Mouse (Mus musculus) spleen, postnatal 14 days (tissue): Measurements from ENCODE around the gene Ankrd11.
A peak's percentile ranks its signal among the peaks of the same experiment; 100 is the strongest.
"Not testable (repeated sequence)": the region's sequence is repeated elsewhere in the genome, so short reads cannot be mapped to it uniquely, and the experiment has no call there.

Experiments
- DNase-seq, 2 experiments: peaks; one replicate each; pipeline ENCODE4 v3.0.0; 2021 to 2022; ENCODE audit warnings: low spot score in 2 of 2

Ankrd11 gene

DNA sequence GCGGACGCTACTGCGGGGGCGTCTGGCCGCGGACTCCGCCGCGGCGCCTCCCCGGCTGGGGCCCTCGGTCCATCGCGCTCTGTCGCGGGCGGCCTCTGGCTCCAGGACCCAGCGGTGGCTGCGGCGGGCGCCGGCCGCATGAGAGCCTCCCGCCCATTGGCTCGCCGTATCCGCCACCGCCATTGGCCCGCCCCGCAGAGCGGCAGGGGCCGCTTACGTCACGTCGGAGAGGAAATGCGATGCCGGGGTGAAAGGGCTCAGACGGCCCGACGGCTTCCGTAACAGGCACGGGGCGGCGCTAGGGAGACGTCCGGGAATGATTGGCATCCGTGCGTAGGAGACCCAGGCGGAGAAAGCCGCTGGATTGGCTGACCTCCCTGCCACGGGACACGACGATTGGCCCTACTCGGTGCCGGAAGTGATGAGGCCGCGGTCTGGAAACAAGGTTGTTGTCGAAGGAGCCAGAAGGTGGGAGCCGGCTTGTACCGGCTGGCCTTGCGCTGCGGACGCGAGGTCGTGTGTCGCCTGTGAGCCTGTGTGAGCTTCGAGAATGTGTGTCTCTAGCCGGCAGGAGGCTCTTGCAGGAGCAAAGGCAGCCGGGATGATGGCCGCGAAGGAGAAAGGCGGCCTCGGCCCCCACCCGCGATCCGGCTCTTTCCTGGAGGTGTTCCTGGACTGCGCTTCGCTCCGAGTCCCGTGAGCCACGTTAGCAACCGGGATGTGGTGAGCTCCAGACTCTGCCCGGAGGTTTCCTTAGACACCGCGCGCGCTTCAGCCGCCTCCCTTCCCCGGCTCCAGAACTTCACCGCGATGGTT is at the start of gene Ankrd11:
TSS of gene Ankrd11 (minus strand) at position 120 of the 816 bp plus-strand sequence.
- peak; percentile 99 for DNase-seq

DNA sequence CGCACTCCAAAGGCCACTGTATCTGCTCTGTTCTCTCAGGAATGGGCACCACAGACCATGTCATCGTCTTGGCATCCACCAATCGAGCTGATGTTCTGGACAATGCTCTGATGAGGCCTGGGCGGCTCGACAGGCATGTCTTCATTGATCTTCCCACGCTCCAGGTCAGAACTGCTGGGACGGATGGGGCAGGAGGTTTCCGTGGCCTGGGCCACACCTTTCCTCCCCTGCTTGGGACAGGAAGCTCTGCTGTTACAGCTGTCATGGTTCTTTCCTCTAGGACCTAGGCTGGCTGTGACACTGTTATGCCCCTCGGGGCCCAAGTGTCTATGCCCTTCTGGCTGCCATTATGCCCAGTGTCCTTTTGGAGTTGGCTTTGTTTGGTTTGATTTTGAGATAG is 45.2 kb upstream of the Ankrd11 start:
- DNase-seq: no peak

DNA sequence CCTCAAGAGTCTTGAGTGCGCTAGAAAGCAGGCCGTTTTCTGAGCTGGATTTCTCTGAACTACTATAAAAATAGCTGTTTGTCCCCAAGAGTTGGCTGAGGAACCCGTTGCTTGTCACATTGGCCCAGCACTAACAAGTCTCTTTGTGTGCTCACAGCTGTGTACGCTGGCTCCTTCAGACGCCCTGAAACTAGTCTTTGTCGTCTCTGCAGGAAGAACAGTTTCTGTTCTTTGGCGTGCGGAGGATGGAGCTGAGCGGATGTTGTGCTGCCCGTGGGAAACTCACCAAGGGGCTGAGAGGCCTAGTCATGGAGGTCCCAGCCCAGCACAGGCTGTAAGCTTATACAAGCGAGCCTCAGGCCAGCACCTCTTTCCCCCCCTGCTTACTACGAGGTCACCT is 41.5 kb upstream of the Ankrd11 start:
- DNase-seq: no peak

DNA sequence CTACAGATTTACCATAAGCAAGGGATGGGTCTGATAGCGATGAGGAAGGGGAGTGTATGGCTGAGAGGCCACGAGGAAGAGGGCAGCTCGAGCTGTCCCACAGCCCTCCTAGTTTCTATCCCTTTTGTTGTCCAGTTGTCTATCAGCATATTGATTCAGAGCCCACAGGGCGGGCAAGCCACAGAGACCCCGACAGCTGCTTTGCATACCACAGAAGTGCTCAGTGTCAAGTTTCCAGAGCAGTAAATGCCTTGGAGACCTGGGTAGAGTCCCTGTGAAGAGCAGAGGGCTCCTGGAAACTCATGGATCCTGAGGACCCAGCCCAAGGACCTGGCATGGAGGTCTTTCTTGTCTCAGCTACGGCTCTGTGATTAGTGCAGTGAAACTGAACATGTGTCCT is 40.9 kb upstream of the Ankrd11 start:
- no peak for DNase-seq

DNA sequence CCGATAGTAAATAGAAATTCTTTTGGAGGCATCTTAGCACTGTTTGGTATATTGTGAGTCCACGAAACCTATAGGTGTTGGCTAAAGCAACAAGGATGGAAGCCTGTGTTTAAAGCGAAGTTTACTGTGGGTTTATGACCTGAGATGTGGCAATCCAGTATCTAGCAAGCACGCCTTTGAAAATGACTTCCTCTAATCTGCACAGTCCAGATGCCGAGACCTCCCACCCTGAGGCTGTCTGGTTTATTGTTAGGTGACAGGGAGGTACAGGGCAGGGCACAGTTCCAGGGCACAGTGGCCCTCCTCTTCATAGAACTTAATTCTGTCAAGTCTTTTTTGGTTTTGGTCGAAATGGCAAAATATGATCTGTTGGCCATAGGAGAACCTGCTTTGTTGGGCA is 35.1 kb upstream of the Ankrd11 start:
- DNase-seq: no peak

DNA sequence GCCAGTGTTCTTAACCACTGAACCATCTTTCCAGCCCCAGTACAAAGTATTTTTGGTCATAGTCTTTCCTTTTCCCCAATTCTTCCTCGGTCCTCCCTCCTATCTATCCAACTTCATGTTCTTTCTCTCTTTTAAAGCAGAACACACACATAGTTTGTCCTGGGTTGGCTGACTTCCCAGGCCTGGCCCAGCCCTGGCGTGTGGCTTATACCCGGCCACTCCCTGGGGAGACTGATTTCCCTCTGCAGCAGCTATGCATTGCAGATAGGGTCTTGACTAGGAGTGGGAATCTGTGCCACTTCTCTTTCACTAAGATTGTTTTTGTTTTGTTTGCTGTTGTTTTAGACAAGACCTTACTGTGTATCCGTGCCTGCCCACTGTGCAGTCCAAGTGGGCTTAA is 29.1 kb upstream of the Ankrd11 start:
- no peak for DNase-seq

DNA sequence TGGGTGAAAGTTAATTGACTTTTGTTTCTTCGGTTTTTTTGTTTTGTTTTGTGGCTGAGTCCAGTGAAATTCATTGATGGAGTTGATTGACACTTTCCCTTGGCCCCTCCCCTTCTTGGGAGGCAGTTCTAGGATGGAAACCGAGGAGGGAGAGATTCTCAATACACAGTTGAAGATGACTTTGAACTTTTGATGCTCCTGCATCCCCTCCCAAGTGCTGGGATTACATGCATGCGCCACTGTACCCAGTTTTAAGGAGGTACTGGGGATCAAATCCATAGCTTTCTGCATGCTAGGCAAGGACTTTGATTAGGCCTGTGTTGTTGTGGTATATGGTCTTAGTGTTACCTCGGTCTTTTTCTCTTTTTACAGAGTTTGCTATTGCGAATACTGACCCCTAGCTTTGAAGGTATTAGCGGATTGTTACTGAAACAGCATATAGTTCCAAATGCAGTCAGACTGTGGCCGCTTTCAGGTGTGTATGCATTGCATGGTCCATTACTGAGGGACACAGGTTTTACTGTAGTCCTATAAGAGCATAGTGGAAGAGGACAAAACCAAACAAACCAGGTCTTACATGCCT is 24.1 kb upstream of the Ankrd11 start:
- DNase-seq: no peak

DNA sequence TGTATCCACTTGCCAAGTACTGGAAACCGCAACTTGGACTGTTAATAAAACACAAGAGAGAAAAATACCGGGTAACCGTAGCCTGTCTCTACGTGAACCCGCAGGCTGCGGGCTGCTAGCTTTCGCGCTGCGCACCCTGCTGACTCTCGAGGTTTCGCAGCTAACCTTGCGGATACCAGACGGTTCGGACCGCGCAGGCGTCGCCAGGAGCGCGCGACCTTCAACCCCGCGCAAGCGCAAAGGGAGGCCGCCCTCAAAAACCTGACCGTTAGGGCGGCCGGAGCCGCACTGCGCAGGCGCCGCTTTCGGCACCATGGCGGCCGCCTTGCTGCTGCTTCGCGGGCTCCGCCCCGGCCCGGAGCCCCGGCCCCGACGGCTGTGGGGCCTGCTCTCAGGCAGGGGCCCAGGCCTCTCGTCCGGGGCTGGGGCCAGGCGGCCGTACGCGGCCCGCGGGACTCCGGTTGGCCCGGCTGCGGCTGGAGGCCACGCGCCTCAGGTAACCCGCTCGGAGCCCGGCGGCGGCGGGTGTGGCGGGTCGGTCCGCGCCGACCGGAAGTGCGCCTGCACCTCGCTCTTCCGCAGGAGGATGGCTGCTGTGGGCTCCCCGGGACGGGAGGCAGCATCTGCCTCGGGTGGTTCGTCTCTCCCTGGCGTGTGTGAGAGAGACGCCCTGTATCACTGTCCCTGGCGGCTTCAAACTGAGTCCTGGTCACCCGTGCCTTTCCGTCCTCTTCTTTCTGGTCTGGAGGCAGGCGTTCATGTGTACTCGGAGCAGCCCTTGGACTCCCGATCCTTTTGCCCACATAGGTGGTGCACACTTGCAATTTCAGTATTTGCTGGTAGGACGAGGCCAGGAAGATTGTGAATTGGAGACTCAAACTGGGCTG is 23.4 kb upstream of the Ankrd11 start:
- DNase-seq: peak; percentile 92 to 93

DNA sequence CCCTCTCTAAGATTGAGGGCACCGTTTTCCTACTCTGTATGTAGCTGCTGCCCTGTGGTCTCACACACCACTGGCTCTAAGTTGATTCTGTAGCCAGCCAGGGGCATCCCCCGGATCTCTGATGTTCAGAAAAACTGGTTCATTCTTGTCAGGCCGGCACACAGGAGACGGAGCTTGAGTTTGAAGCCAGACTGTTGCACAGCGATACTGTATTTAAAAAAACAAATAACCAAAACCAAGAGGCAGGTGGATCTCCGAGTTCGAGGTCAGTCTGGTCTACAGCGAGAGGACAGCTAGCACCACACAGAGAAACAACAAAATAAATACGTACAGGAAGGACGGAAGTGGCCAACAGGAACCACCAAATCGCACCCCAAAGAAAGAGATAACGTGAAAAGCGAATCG is 22.7 kb upstream of the Ankrd11 start:
- peak in 1 of 2 experiments; percentile 19 for DNase-seq

DNA sequence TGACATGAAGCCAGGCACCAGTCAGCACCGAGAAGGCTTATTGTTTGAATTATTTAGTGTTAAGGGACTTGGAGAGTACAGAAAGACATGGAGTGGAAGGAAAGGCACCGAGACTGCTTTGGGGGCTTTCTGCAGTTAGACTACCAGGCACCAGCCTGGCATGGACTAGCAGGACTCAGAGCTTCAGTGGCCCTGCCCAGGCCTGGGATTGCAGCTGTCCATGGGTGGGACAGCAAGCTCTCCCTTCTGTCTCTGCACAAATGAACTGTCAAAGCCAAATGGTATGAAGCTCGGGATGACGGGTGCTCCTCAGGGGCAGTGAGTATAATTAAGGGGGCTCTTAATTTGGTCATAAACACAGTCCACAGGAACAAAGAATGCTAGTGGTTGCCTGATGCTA is 22.0 kb upstream of the Ankrd11 start:
- no peak for DNase-seq

DNA sequence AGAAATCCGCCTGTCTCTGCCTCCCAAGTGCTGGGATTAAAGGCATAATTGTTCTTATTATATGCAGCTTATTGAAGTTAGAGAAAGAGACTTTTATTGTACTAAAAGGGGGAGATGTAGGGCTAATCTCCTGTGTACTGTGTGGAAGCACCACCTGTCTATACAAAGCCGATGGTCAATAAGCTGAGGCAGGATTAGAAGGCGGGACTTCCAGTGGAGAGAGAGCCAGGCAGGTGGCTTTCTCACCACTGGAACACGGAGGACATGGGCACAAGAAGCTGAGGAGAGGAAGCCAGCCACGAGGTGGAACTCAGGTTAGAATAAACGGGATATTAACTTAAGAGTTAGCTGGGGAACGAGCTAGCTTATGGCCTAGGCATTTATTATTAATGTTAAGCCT is 20.6 kb upstream of the Ankrd11 start, which contains the start of gene Spg7:
TSS of gene Spg7 (plus strand) at position 222 of the 400 bp plus-strand sequence.
- DNase-seq: no peak

DNA sequence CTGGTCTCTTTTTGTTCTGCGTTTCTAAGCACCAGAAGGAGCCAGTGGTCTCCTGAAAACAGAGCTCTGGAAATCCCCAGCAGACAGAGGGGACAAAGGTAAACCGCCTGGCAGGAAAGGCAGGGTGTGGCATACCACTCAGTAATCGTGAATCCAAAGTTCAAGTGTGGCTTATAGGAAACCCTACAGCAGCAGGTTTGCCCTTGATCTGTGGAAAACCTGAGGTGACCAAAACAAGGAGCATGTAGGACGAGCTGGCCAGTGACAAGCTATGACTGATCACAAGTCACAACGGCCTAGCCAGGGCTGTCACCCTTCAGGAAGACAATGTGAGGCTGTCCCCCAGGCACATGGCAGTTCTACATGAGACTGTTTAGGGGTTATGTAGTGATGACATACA is 9.4 kb upstream of the Ankrd11 start:
- DNase-seq: no peak

DNA sequence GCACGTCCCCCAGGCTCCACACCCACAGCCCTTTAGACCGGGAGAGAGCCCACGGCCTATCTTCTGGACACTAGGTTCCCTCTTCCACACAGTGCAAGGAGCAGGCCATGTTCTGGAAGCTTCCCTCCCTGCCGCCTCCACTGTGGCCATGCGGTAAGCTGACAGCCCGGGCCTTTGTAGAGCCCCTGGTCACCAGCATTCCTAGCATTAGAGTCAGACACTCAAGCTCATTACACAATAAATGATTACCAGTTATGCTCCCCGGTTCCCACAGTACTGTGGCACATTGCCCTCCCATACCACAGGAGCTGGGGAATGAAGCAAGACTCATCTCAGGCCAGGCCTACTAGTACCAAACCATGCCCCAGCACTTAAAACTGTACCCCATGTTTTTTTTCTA is 6.3 kb upstream of the Ankrd11 start:
- DNase-seq: no peak

DNA sequence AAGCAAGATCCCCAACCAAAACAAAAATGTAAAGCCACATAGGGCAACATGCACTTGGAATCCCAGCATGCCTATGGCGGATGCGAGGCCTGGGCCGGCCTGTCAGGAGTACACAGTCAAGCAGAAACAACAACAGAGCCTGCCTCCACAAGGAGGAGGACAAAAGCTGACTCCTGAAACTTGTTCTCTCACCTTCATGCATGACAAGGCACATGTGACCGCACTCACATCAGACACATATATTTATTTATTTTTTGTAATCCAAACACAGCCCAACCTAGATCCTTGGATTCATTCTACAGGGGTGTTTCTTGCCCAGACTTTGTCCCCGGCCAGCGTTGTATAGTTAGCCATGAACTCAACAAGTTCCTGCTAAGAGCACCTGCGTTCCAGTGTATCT is 5.8 kb upstream of the Ankrd11 start:
- DNase-seq: no peak

DNA sequence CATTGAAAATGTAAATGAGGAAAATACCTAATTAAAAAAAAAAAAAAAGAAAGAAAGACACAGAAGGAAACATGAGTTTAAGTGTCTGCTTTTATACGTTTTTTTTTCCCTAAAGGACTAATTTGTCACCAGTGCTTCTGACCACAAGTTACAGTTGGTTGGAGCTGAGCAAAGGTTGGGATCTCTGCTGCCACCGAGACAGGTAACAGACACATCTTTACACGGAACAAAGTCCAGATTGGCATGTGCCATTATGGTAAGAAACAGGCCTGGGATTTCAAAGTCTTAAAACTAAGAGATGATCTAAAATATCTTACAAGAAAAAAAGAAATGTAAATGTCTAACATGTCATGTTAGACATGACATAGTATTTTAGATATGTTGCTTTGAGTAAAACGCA is 4.6 kb upstream of the Ankrd11 start:
- DNase-seq: no peak

DNA sequence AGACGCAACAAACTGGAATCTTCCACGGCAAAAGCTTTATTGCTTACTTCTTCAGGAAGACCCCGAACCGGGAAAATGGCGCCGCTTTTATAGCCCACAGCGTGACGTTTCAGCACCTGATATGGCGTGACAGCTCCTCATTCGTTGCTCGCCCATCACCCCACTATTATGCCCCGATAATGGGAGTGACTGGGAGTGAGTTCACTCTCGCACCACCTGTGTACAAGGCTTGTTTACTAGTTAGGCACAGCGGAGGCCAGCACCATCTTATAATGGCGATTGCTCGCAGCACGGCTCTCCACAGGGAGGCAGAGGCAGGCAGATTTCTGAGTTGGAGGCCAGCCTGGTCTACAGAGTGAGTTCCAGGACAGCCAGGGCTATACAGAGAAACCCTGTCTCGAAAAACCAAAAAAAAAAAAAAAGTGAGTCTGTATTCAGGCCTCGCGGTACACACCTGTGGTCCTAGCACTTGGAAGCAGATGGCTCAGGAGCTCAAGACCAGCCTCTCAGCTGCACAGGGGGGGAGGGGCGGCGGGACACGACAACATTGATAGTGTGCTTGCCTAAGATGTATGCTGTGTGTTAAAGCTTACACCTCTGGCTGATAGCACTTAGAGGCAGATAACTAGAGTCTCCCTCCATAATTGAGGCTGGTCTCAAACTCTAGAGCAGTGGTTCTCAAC is 2.8 kb upstream of the Ankrd11 start:
- DNase-seq: not testable (repeated sequence)

DNA sequence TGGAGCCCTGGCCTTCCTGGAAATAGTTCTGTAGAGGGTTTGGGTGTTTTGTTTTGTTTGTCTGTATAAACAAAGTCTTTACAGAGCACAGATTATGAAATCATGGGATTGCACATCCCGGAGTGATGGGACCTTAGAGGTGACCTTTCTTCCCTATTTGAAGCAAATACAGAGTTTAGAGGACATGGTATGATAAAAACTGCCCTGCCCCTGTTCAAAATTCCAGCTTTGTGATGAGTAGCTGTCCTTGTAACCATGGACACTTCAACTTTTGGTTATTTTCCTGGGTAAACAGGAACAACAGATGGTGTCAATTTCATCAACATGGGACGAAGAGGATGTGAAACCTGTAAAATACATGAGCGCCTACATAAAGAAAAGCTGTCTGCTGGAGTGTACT is 1.9 kb upstream of the Ankrd11 start:
- DNase-seq: no peak

DNA sequence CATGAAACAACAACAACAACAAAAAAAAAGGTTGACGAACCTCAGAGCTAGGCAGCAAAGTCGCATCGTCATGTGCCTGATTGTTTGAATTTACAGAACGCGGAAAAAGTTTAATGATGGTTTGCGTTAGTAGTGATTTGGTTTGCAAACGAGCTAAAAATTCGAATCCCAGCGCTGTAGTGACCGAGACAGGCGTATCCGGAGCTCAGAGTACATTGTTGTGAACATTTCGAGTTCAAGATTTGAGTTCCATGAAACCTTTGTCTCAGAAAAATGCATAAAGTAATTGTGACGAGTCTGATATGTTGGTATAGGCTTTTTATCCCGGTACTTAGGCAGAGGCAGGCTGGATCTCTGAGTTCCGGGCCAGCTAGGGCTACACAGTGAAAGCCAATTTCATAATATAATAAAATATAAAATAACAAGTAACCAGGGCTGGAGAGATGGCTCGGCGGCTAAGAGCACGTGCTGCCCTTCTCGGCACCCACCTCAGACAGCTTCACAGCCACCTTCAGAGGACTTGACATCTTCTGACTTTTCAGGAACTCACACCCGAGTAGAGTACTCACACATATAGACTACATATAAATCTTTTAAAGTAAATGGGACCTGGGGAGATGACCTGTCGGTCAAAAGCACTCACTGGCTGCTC is 1.0 kb upstream of the Ankrd11 start:
- DNase-seq: no peak

DNA sequence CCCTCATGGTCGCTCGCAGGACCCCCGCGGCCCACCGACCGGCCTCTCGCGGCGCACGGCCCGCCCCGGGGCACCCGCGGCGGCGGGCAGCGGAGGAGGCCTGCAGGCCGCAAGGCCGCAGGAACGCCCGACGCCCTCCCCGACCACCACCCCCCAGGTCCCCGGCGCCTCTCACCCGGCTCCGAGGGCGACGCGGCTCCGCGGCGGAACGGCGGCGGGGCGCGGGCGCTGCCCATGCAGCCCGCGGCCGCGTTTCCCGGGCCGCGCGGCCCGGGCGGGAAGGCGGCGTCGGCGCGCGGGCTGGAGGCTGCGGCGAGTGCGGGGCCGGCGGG is 337 bp downstream of the Ankrd11 start:
- no peak for DNase-seq

DNA sequence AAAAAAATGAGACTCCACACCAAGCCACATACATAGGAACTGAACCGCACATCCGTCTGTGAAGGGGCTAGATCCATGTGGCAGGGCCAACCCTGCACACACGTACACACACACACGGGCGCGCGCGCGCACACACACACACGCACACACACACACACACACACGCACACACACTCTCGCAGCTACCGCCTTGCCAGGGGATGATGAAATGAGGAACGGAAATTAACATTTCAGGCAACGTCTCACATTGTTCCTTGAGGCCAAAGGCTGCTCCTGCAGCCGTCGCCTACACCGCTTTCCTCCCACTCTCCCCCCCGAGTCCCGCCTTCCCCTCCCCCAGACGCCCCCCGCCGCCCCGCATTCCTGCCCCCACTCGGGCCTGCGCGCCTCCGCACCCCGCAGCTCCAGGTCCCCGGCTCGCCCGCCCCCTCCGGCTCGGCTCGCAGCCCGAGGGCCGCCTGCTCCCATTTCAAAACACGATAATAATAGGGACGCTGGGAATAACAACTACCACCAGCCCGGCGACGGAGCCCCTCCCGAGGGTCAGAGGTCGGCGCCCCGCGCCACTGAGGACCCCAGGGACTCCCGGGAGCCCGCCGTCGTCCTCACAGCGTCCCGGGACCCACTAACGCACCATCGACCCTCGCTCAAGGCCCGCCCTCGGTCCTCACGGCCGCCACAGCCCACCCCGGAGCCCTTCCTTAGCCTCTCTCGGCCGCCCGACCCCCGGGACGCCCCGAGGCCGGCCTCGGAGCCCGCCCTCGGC is 886 bp downstream of the Ankrd11 start:
- DNase-seq: peak; percentile 48 to 57
